Mouse (Mus musculus): ENCODE measurements around the gene Ptcd2.

Ptcd2 gene

DNA sequence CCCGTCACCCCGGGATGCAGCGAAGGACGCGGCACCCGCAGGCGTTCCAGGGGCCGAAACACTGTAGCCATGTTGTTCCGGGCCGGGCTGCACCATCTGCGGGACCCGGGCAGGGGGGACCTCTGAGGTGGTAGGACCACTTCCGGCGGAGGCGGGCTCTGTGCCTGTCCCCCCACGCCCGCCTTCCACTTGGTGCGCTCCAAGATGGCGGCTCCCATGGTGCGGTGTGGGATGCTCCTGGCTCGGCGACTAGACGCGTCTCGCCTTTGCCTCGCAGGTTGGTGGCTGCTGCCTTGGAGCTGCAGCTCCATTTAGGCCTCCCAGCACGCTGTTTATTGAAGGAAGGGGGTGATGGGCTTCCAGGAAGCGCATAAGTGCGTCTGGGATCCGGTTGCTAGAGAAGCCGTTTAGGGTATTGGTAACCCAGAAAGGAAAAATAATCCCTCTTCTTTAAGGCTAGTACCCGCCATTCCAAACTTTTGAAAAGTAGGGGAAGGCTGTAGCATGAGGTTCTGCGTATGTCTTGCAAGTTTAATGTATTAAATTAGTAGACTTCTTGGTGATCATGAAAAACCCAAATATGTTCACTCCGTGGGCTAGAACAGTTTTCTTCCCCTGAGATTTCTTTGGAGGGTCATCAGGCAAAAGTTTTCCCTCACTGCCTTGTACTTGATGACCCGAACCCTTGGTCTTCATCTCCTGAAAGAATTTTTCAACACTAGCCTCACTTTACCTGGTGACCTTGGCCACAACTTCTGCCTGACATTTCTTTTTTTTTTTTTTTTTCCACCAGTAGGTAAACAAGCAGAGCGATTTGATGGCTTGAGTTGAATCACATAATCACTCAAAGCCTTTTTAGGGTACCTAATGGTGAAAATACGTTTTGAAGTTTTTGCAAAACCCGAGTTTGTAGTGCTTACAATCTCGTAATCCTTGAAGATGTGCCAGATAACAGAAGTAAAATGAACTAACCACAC lies at the start of gene Ptcd2, which contains the start of gene Mrps27:
Ptcd2 (minus strand) TSS at position 107 of the 977 bp plus-strand sequence.
Mrps27 (plus strand) TSS at position 188 of the 977 bp plus-strand sequence.
- peak; percentile 93 for DNase-seq (ENCODE audit: low spot score)

GRCm38 (mm10) chr13:99393128-99393527 lies 48.6 kb upstream of the Ptcd2 start:
- no peak for DNase-seq (ENCODE audit: low spot score)

DNA sequence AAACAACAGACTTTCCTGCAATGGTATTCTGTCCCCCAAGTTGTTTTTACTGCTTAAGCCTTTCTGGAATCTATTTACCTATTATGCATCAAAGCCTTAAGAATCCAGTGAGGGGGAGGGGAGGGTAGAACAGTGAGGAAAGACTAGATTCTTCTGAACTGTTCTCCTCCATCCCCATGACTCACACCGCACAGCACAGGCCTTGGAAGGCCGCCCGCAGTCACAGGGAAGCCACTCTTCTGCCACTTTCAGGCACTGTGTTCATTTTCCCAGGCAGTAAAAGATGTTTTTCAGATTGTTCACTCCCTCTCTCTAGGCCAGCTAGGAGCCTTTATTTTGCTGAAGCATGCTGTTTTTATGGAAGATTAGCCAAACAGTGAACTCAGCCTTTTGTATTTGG lies 46.9 kb upstream of the Ptcd2 start:
- no peak for DNase-seq (ENCODE audit: low spot score)

GRCm38 (mm10) chr13:99387901-99388811 lies 43.7 kb upstream of the Ptcd2 start:
- no peak for DNase-seq (ENCODE audit: low spot score)

DNA sequence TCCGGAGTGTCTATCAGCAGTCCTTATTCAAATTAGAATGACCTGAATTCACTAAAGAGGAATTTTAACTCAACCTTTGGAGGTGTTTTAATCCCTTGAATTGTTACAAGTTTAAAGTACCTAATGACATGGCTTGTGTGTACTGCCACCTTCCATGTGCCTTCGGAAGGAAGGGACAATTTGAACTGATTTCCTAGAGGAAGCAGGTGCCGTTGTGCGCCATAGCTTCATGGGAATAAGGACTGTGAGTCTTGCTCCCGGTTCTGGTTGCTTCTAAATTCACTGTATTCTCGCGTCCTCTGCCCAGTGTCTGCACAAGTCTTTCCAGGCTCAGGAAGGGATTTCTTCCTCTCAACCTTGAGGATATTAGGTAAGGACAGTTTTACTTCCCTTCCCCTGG lies 41.8 kb upstream of the Ptcd2 start:
- DNase-seq (ENCODE audit: low spot score) = no peak

- DNase-seq (ENCODE audit: low spot score) = no peak
Measured at GRCm38 (mm10) chr13:99385911-99386310, 41.4 kb upstream of the Ptcd2 start.

- no peak for DNase-seq (ENCODE audit: low spot score)
Measured at GRCm38 (mm10) chr13:99384555-99385203, 40.2 kb upstream of the Ptcd2 start.

- no peak for DNase-seq (ENCODE audit: low spot score)
Measured at GRCm38 (mm10) chr13:99382373-99382772, 37.9 kb upstream of the Ptcd2 start.

DNA sequence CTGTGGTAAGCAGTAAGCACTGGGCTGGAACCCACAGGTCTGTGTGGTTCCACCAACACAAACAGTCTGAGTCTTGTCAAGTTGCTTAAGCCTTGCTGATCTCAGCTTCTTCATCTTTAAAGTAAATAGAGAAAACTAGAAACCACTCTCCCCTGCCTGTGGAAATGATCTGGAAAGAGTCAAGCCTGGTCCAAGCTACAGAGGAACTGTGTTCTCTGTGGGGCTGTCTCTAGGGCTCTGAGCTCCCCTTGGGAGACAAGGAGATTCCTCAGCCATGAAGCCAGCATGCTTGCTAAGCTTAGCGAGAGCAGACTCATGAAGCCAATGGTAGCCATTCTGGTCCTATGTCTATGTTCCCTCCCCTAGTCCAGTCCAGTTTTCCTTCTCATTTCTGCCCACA lies 33.7 kb upstream of the Ptcd2 start:
- DNase-seq (ENCODE audit: low spot score) = no peak

GRCm38 (mm10) chr13:99377055-99377454 lies 32.5 kb upstream of the Ptcd2 start:
- DNase-seq (ENCODE audit: low spot score) = no peak

- DNase-seq (ENCODE audit: low spot score) = peak; percentile 74
Measured at GRCm38 (mm10) chr13:99375550-99375949, 31.0 kb upstream of the Ptcd2 start.

GRCm38 (mm10) chr13:99374191-99374590 lies 29.7 kb upstream of the Ptcd2 start:
- DNase-seq (ENCODE audit: low spot score) = no peak

GRCm38 (mm10) chr13:99373684-99374083 lies 29.2 kb upstream of the Ptcd2 start:
- DNase-seq (ENCODE audit: low spot score) = no peak

DNA sequence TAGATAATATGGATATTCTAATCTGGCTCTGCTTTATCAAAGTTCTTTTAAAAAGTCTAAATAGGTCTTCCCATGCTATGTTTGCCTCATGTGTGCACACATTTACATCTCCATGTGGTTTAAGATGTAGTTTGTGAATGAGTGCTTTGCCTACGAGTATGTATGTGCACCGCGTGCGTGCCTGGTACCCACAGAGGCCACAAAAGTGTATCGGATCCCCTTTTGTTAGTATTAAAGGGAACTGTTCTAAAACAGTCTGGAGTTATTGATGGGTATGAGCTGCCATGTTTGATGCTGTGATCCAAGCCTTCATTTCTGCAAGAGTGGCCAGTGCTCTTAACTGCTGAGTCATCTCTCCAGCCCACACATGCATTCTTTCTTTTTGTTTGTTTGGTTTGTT lies 26.8 kb upstream of the Ptcd2 start:
- DNase-seq (ENCODE audit: low spot score) = no peak

DNA sequence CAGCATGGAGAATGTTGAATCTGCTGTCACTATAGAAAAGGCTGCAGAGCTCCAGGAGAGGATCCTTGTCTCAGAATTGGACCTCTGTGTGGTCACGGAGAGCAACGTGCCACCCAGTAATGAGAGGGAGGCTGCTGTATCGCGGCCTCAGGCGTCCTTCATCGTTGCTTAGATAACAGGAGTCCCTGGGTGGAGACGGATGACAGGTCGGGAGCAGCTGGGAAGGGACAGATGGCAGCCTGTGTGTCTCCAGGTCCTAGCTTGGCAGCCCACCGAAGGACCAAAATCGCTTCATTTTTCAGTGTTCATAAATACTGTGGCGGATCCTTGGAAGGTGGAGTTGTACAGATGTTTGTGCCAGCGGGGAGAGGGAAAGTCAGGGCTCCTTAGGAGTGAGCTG lies 24.6 kb upstream of the Ptcd2 start:
- no peak for DNase-seq (ENCODE audit: low spot score)

GRCm38 (mm10) chr13:99367554-99368174 lies 23.2 kb upstream of the Ptcd2 start:
- DNase-seq (ENCODE audit: low spot score) = no peak

- DNase-seq (ENCODE audit: low spot score) = peak; percentile 79
Measured at GRCm38 (mm10) chr13:99366422-99367175, 22.1 kb upstream of the Ptcd2 start.

DNA sequence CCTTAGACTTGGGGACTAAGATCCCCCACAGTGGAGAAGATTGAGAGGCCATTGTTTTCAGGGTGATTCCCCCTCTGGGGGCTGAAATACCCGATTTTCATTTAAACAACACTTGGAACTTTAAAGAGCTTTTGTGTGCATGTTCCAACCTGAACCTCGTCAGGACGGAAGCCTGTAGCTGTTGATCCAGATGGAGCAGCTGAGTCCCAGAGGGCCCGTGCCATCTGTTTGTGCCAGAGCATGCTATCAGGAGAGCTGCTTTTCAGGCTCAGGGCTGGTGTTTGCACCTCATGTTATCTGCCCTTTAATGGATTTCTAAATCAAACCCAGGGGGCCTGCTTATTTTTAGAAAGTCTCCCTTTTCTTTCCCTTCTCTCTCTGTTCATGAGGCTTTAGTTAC lies 19.4 kb upstream of the Ptcd2 start:
- DNase-seq (ENCODE audit: low spot score) = peak; percentile 70

- DNase-seq (ENCODE audit: low spot score) = no peak
Measured at GRCm38 (mm10) chr13:99358921-99359320, 14.4 kb upstream of the Ptcd2 start.

DNA sequence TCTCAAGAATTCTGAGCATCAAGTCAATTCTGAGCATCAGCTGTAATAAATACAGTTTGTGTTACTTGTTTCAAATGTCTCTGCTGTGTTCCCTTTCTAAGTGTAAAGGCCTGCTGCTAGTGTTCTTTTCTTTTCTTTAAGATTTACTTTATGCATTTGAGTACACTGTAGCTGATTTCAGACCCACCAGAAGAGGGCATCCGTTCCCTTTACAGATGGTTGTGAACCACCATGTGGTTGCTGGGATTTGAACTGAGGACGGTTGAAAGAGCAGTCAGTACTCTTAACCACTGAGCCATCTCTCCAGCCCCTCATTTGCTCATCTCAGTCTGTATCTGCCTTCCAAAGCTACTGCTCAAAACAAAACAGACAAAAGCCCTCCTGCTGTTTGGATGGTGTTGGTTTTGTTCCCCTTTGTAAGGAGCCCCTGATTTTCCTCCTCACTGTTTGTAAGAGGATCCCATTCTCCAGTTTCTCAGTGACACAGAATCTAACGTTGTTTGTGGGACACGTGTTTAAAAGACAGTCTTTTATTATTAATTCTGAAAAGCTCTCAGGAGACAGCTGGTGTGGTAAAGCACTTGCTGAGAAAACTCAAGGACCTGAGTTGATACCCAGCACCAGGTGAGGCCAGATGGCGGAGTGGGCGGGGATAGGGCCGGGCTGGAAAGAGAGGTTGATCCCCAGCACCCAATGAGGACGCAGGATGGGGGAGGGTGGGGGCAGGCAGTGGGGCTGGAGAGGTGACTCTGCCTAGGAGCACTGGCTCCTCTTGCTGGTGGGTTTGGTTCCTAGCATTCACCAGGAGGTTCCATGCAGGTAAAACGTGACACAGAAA lies 12.1 kb upstream of the Ptcd2 start:
- DNase-seq (ENCODE audit: low spot score) = no peak

All from layer of hippocampus, adult 9-10 months (tissue).